In genomic region chr16:21367449-21367848, GRCm38 (mm10) we compare ENCODE assay signal across 8 mouse cellular contexts. TPM values are rescaled to one million over a fixed set of nuclear protein-coding genes. Genes with fewer than 3 reads are reported as not detected.
A peak's percentile ranks its signal among the peaks of the same experiment; 100 is the strongest.
DNase-seq lines count a peak whose midpoint lies in the region; ATAC-seq and TF ChIP-seq lines count a peak whose summit lies in the region.
"Had no signal": no experiment of that assay in that cellular context is flagged by ENCODE, and none has a peak within 500 bp of the region (broad histone marks: within the 10 kb centered on the region; RNA-seq: fewer than 3 reads in every experiment).

No protein-coding gene starts in this region.

- H3K9ac ChIP-seq in intestine, postnatal 0 days (ENCODE audit: low read depth, low read length), result no peak overlapping the region
- no peak overlapping the region for H3K9ac ChIP-seq in intestine, embryonic 16.5 days (ENCODE audit: low read depth, low read length)

- H3K27me3 ChIP-seq in intestine, postnatal 0 days (replicated peaks; ENCODE audit: control insufficient read depth, insufficient read depth, low read length), result no peaks in the 10 kb centered on the region
- no peaks in the 10 kb centered on the region for H3K27me3 ChIP-seq in intestine, embryonic 16.5 days (replicated peaks; ENCODE audit: control insufficient read depth, insufficient read depth, low read length)

- peak; percentile 80 for TF ChIP-seq CTCF in intestine, postnatal 0 days (IDR thresholded peaks at IDR 0.05; ENCODE audit: low read depth)
- peak; percentile 55 for TF ChIP-seq CTCF in lung, adult 2 months (IDR thresholded peaks at IDR 0.05; ENCODE audit: insufficient read depth, low read length)

- no peaks in the 10 kb centered on the region for H3K9me3 ChIP-seq in intestine, postnatal 0 days (ENCODE audit: control insufficient read depth)
- no peaks in the 10 kb centered on the region for H3K9me3 ChIP-seq in intestine, embryonic 16.5 days (ENCODE audit: control insufficient read depth, low read length)

- no peak overlapping the region for H3K4me2 ChIP-seq in intestine, postnatal 0 days (replicated peaks; ENCODE audit: low read depth)
- no peak overlapping the region for H3K4me2 ChIP-seq in intestine, embryonic 16.5 days (ENCODE audit: low read depth, low read length)

- peak; percentile 29 for DNase-seq in MN1 (ENCODE audit: low spot score)
- DNase-seq in embryo, embryonic 11 days, result peak; percentile 70
- peak; percentile 28 for DNase-seq in lung, adult 2 months
- no peak for DNase-seq in spleen, postnatal 14 days (ENCODE audit: low spot score in 2 of 2)

- no peaks in the 10 kb centered on the region for H3K36me3 ChIP-seq in intestine, postnatal 0 days (ENCODE audit: control insufficient read depth, insufficient read depth)
- no peaks in the 10 kb centered on the region for H3K36me3 ChIP-seq in intestine, embryonic 16.5 days (ENCODE audit: control insufficient read depth, insufficient read depth, low read length)

- 29% methylated on average over 8 of the region's 8 CpGs for WGBS in intestine, postnatal 0 days
- 26% methylated on average over 8 of the region's 8 CpGs for WGBS in intestine, embryonic 16.5 days
- WGBS in lung, adult 2 months, result 28% methylated on average over 8 of the region's 8 CpGs

- no peaks in the 10 kb centered on the region for H3K4me1 ChIP-seq in intestine, postnatal 0 days (replicated peaks; ENCODE audit: control insufficient read depth, insufficient read depth, low read length)
- peaks cover 9% of the 10 kb centered on the region for H3K4me1 ChIP-seq in intestine, embryonic 16.5 days (ENCODE audit: control insufficient read depth, insufficient read depth, low read length)
- H3K4me1 ChIP-seq in lung, adult 2 months (ENCODE audit: control insufficient read depth, insufficient read depth, low read length), result no peaks in the 10 kb centered on the region

- no peak for ATAC-seq in intestine, postnatal 0 days
- no peak for ATAC-seq in intestine, embryonic 16.5 days
- ATAC-seq in frontal cortex, adult (ENCODE audit: low TSS enrichment), result no peak

- no peak overlapping the region for H3K27ac ChIP-seq in intestine, postnatal 0 days (ENCODE audit: low read depth, low read length)
- no peak overlapping the region for H3K27ac ChIP-seq in intestine, embryonic 16.5 days (ENCODE audit: low read length)
- H3K27ac ChIP-seq: macrophage had no signal

- H3K4me3 ChIP-seq in intestine, postnatal 0 days (ENCODE audit: low read depth, low read length), result no peak overlapping the region
- H3K4me3 ChIP-seq in intestine, embryonic 16.5 days (ENCODE audit: low read length), result no peak overlapping the region
- H3K4me3 ChIP-seq in lung, adult 2 months (replicated peaks; ENCODE audit: extremely low read depth, low read depth, low read length), result no peak overlapping the region

- TF ChIP-seq POLR2A in lung, adult 2 months (IDR thresholded peaks at IDR 0.05; ENCODE audit: borderline replicate concordance, extremely low read depth, low read depth, low read length), result no peak

RNA-seq across cellular contexts. Expression of gene Vps8, which starts 55.5 kb away (rescaled TPM):
- polyA plus RNA-seq in intestine, postnatal 0 days (2015; fragmentation: Nextera tagmentation; extraction: Ambion mirVana), result 6.6 and 9.5 TPM in 2 replicates
- polyA plus RNA-seq in intestine, embryonic 16.5 days (2015; fragmentation: Nextera tagmentation; extraction: Ambion mirVana), result 16.6 and 18.2 TPM in 2 replicates
- 13.5 and 13.9 TPM in 2 replicates for polyA plus RNA-seq in lung, adult 2 months (2012; rRNA removed)

Comparison
In these comparisons a context has a peak if more than half of its experiments do, and no peak if none do; other contexts are left out.
1. DNase-seq: peak in MN1 (single experiment), embryo, embryonic 11 days (single experiment) and lung, adult 2 months (single experiment); none in spleen, postnatal 14 days (0 of 2).